Mouse (Mus musculus) embryonic facial prominence, embryonic 14.5 days (tissue): ENCODE data around the gene 4930447C04Rik. TPM values are rescaled to one million over a fixed set of nuclear protein-coding genes. Genes with fewer than 3 reads are reported as not detected.

ENCODE experiments used
- ATAC-seq: fragments of 200-750 bp; cut with Nextera tagmentation; 2 replicates; pipeline ENCODE4 v1.8.0; 2017; ENCODE audit warnings: low read depth, moderate number of reproducible peaks, moderate TSS enrichment
- DNase-seq: peaks from one replicate; pipeline ENCODE4 v3.0.0-alpha.2; 2015; ENCODE audit warnings: low spot score
- H3K27ac ChIP-seq: fragments of 300-500 bp; sonication (generic); replicated peaks from 2 replicates; pipeline ENCODE4 v1.5.1; 2014; ENCODE audit warnings: low read depth, mild to moderate bottlenecking, low read length, moderate library complexity
- H3K27me3 ChIP-seq: fragments of 300-500 bp; sonication (generic); replicated peaks from 2 replicates; pipeline ENCODE4 v1.6.1; 2014; ENCODE audit warnings: low read length; ENCODE audit not compliant: control insufficient read depth, insufficient read depth
- H3K36me3 ChIP-seq: fragments of 300-500 bp; sonication (generic); 2 replicates; pipeline ENCODE4 v1.6.1; 2014; ENCODE audit warnings: low read length, mixed read lengths; ENCODE audit not compliant: control insufficient read depth, insufficient read depth
- H3K4me1 ChIP-seq: fragments of 300-500 bp; sonication (generic); 2 replicates; pipeline ENCODE4 v1.6.1; 2014; ENCODE audit warnings: antibody characterized with exemption, low read length; ENCODE audit not compliant: control insufficient read depth, insufficient read depth
- H3K4me2 ChIP-seq: fragments of 300-500 bp; sonication (generic); 2 replicates; pipeline ENCODE4 v1.6.1; 2014; ENCODE audit warnings: low read depth, mild to moderate bottlenecking, low read length, moderate library complexity, mixed read lengths
- H3K4me3 ChIP-seq: fragments of 300-500 bp; sonication (generic); 2 replicates; pipeline ENCODE4 v1.5.1; 2014; ENCODE audit warnings: low read depth, mild to moderate bottlenecking, low read length
- H3K9ac ChIP-seq: fragments of 300-500 bp; sonication (generic); 2 replicates; pipeline ENCODE4 v1.6.1; 2014; ENCODE audit warnings: low read depth, mild to moderate bottlenecking, low read length, moderate library complexity, mixed read lengths
- H3K9me3 ChIP-seq: fragments of 300-500 bp; sonication (generic); 2 replicates; pipeline ENCODE4 v1.6.1; 2016; ENCODE audit warnings: low read length; ENCODE audit not compliant: control insufficient read depth
- WGBS: fragments of 180-500 bp; shearing (Covaris S2); extraction: QIAGEN DNeasy Blood & Tissue Kit; methylation state at CpG from one replicate; pipeline ENCODE4 v1.1.7; 2014; 5-methylcytosine and 5-hydroxymethylcytosine counted together
- polyA plus RNA-seq: library from polyadenylated mRNA; unstranded; fragments of >200 nt; fragmentation: Nextera tagmentation; extraction: Ambion mirVana; gene quantifications from 2 replicates; pipeline ENCODE4 v1.2.1, GENCODE M21; 2014

Gene 4930447C04Rik
- polyA plus RNA-seq, 1 experiment from 2014 or later = 3.6 TPM

DNA sequence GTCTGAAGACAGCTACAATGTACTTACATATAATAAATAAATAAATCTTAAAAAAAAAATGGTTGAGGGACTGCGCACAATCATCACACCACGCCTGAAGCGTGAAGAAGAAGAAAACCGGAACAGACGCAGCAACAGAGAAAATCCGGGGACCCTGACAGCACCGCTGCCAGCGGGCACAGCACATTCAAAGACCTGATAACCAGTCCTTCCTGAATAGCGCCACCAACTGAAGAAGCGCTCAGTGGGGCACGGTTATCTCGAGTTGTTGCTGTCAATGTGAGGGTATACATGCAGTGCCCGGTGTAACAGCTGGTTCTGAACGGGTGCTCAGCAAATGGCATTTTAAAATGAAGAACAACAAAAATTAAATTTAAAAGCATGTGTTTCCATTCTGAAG is 30.0 kb upstream of the 4930447C04Rik start:
- WGBS = 64% methylated on average over 14 of the region's 14 CpGs
- H3K4me3 ChIP-seq = no peak overlapping the region
- DNase-seq (no peak), ATAC-seq (no peak)
- H3K4me1 ChIP-seq = no peaks in the 10 kb centered on the region
- no peaks in the 10 kb centered on the region for H3K27me3 ChIP-seq
- no peaks in the 10 kb centered on the region for H3K9me3 ChIP-seq
- H3K27ac ChIP-seq = no peak overlapping the region
- no peak overlapping the region for H3K9ac ChIP-seq
- H3K4me2 ChIP-seq = no peak overlapping the region
- H3K36me3 ChIP-seq = no peaks in the 10 kb centered on the region

DNA sequence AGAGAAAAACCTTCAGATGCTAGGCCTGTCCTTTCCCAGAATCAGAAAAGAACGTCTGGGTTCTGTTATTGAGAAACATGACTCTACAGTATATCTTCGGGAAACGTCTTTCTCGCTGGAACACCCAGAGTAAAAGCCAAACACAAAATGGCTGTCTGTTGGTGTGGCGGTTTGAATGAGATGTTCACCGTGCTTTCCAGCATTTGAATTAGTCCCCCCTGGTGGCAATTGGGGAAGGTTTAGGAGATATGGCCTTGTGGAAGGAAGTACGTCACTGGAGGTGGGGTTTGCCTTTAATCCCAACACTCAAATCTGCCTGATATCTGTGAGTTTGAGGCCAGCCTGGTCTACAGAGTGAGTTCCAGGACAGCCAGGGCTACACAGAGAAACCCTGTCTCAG is 27.0 kb upstream of the 4930447C04Rik start:
- ATAC-seq = no peak
- no peaks in the 10 kb centered on the region for H3K27me3 ChIP-seq
- no peaks in the 10 kb centered on the region for H3K4me1 ChIP-seq
- H3K4me2 ChIP-seq = no peak overlapping the region
- no peak overlapping the region for H3K9ac ChIP-seq
- no peaks in the 10 kb centered on the region for H3K36me3 ChIP-seq
- WGBS = 77% methylated on average over 7 of the region's 7 CpGs
- H3K4me3 ChIP-seq = no peak overlapping the region
- H3K9me3 ChIP-seq = no peaks in the 10 kb centered on the region
- no peak overlapping the region for H3K27ac ChIP-seq
- DNase-seq = no peak

GRCm38 (mm10) chr12:72962761-72963160 is 22.2 kb upstream of the 4930447C04Rik start:
- H3K9ac ChIP-seq = no peak overlapping the region
- H3K4me1 ChIP-seq = no peaks in the 10 kb centered on the region
- H3K27ac ChIP-seq = no peak overlapping the region
- no peaks in the 10 kb centered on the region for H3K27me3 ChIP-seq
- WGBS = 60% methylated on average over 6 of the region's 6 CpGs
- DNase-seq (no peak), ATAC-seq (no peak)
- no peak overlapping the region for H3K4me3 ChIP-seq
- H3K4me2 ChIP-seq = no peak overlapping the region
- no peaks in the 10 kb centered on the region for H3K9me3 ChIP-seq
- no peaks in the 10 kb centered on the region for H3K36me3 ChIP-seq

DNA sequence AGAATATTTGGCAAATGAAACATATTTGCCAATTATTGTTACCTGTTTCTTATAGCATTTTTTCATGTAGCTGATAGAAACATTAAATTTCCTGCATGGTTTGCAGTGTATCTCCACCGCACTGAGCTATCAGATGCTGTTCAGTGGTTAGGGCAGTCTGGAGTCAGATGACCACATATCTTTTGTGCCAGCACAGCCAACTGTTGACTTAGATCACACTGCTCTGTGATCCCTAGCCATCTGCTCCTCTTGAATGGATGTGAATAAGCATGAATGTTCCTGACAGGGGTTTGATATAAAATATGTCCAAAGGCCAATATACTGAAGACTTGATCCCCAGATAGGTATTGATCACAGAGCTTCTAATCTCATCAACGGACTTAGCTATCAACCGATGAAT is 17.9 kb upstream of the 4930447C04Rik start:
- Histone ChIP-seq H3K4me2 (no peak overlapping the region), H3K4me1 (no peaks in the 10 kb centered on the region), H3K9ac (no peak overlapping the region), H3K4me3 (no peak overlapping the region), H3K9me3 (no peaks in the 10 kb centered on the region), H3K27me3 (no peaks in the 10 kb centered on the region), H3K27ac (no peak overlapping the region), H3K36me3 (no peaks in the 10 kb centered on the region)
- ATAC-seq = no peak
- DNase-seq = no peak
- WGBS = 94% methylated on average over 3 of the region's 3 CpGs

DNA sequence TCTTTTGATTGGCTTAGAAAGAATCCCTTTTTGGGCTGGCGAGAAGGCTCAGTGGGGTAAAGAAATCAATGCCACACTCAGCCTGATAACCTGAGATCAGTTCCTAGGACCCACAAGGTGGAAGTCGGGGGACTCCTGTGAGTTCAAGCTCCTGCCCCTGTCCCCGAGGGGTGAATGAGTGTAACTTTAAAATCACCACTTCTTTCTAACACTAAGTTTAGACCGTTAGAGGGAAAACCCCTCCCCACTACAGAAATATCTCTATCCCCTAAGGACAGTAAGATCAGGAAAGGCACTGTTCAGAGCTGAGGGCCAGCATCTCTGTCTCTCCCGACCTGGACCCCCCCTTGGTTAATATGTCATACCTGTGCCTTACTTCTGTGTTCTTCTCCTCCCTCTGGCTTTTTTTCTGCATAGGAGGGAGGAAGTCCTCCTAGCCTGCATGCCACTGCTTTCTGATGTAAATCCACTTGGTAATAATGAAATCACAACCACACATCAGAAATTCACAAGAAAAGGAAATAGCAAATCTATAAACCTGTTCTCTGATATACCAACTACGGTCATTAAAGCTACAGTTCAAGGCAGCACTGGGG is 17.4 kb upstream of the 4930447C04Rik start:
- DNase-seq = no peak
- WGBS = 53% methylated on average over 6 of the region's 6 CpGs
- Histone ChIP-seq H3K27ac (no peak overlapping the region), H3K27me3 (no peaks in the 10 kb centered on the region), H3K4me1 (no peaks in the 10 kb centered on the region), H3K4me3 (no peak overlapping the region), H3K36me3 (no peaks in the 10 kb centered on the region), H3K4me2 (no peak overlapping the region), H3K9me3 (no peaks in the 10 kb centered on the region), H3K9ac (no peak overlapping the region)
- ATAC-seq = no peak

GRCm38 (mm10) chr12:72954906-72955305 is 14.3 kb upstream of the 4930447C04Rik start:
- H3K9me3 ChIP-seq = no peaks in the 10 kb centered on the region

DNA sequence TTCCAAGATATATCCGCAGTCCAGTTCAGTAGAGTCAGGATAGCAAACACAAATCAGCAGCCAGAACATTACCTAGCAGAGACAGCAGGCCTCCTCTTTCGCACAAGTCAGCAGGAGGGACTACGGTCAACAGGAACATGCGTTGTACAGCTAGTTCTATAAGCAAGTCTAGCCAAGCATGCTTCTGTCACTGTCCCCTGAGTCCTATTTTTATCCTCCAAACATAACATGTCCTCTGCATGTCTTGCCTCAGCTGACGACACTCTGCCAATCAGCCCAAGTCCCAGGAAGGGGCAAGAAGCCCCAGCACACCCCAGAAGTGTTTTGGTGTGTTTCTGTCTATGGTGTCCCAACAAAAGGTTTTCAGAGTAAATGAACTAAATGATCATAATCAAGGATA is 13.3 kb upstream of the 4930447C04Rik start:
- no peak overlapping the region for H3K9ac ChIP-seq
- no peak overlapping the region for H3K4me3 ChIP-seq
- no peak overlapping the region for H3K4me2 ChIP-seq
- no peaks in the 10 kb centered on the region for H3K4me1 ChIP-seq
- no peaks in the 10 kb centered on the region for H3K36me3 ChIP-seq
- ATAC-seq (no peak), DNase-seq (no peak)
- no peak overlapping the region for H3K27ac ChIP-seq
- peaks cover 11% of the 10 kb centered on the region for H3K27me3 ChIP-seq
- H3K9me3 ChIP-seq = no peaks in the 10 kb centered on the region
- 85% methylated on average over 5 of the region's 5 CpGs for WGBS

More at GRCm38 (mm10) chr12:72954906-72955305, 14.3 kb upstream of the 4930447C04Rik start:
- Histone ChIP-seq H3K36me3 (no peaks in the 10 kb centered on the region), H3K4me1 (no peaks in the 10 kb centered on the region), H3K27me3 (peaks cover 5% of the 10 kb centered on the region), H3K9ac (no peak overlapping the region), H3K4me3 (no peak overlapping the region), H3K4me2 (no peak overlapping the region), H3K27ac (no peak overlapping the region)
- ATAC-seq = no peak
- 61% methylated on average over 4 of the region's 4 CpGs for WGBS
- DNase-seq = no peak

GRCm38 (mm10) chr12:72953089-72953488 is 12.5 kb upstream of the 4930447C04Rik start:
- Histone ChIP-seq H3K9me3 (no peaks in the 10 kb centered on the region), H3K4me2 (no peak overlapping the region), H3K27ac (no peak overlapping the region), H3K36me3 (no peaks in the 10 kb centered on the region), H3K4me3 (no peak overlapping the region), H3K4me1 (no peaks in the 10 kb centered on the region), H3K9ac (no peak overlapping the region), H3K27me3 (peaks cover 15% of the 10 kb centered on the region)
- 89% methylated on average over 5 of the region's 5 CpGs for WGBS
- no peak for DNase-seq
- no peak for ATAC-seq

DNA sequence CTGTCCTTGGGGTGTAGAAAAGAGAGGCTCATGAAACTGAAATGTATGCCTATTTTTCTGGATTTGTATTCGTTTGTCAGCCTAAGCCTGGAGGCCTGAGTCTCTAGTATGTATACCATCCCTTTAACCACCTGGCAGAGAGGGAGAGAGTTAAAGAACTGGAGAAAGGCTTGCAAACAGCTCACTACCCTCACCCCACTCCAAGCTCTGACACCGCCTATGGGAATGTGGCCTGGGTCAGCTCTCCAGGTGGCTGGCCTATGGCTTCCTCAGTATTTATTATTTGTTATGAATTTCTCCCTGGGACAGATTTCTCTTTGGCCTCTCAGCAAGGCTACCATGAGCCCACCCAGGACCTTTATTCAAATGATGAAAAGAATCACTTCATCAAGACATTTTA is 6.8 kb upstream of the 4930447C04Rik start:
- no peak for DNase-seq
- Histone ChIP-seq H3K9ac (no peak overlapping the region), H3K4me3 (no peak overlapping the region), H3K4me2 (no peak overlapping the region), H3K27ac (no peak overlapping the region), H3K36me3 (no peaks in the 10 kb centered on the region), H3K4me1 (0 out of 2 replicates have a peak, but pooled peaks cover 8% of the 10 kb centered on the region), H3K9me3 (no peaks in the 10 kb centered on the region), H3K27me3 (peaks cover 72% of the 10 kb centered on the region)
- 15% methylated on average over 2 of the region's 2 CpGs for WGBS
- ATAC-seq = no peak
